Mouse (Mus musculus) bone marrow, adult 2 months (tissue): ENCODE data around the gene Ddhd1. TPM values are rescaled to one million over a fixed set of nuclear protein-coding genes. Genes with fewer than 3 reads are reported as not detected.

Experiments
- H3K27ac ChIP-seq: fragments of 200-500 bp; 2 replicates; pipeline ENCODE4 v1.5.1; 2012; ENCODE audit warnings: low read depth, mild to moderate bottlenecking, control low read depth, inconsistent platforms, low read length; ENCODE audit not compliant: control insufficient read depth, poor library complexity, insufficient read depth
- H3K4me1 ChIP-seq: fragments of 200-500 bp; 2 replicates; pipeline ENCODE4 v1.6.1; 2011; ENCODE audit warnings: low read length; ENCODE audit not compliant: control insufficient read depth, insufficient read depth
- H3K4me3 ChIP-seq: fragments of 200-500 bp; replicated peaks from 2 replicates; pipeline ENCODE3; 2011; ENCODE audit warnings: mild to moderate bottlenecking, low read depth, low read length, control low read depth; ENCODE audit not compliant: control insufficient read depth
- CTCF ChIP-seq: fragments of 200-500 bp; IDR thresholded peaks from 2 replicates; pipeline ENCODE4 v1.5.1; 2011; ENCODE audit warnings: low read length, control low read depth; ENCODE audit not compliant: control insufficient read depth, insufficient read depth
- POLR2A ChIP-seq: fragments of 200-500 bp; IDR thresholded peaks from 2 replicates; pipeline ENCODE4 v1.6.1; 2011; ENCODE audit warnings: low read depth, mild to moderate bottlenecking, control low read depth, low read length, borderline replicate concordance; ENCODE audit not compliant: control insufficient read depth
- WGBS: fragments of 180-500 bp; shearing (Covaris S2); methylation state at CpG from one replicate; pipeline ENCODE4 v1.1.7; 2018; 5-methylcytosine and 5-hydroxymethylcytosine counted together
- polyA plus RNA-seq: library from polyadenylated mRNA; stranded (reverse); fragments of >200 nt; gene quantifications from 2 replicates; pipeline ENCODE4 v1.2.4, GENCODE M21; 2011; ENCODE audit warnings: low replicate concordance; ENCODE audit not compliant: missing spikeins, insufficient read depth, insufficient read length

Ddhd1 gene
- polyA plus RNA-seq, 1 experiment: 18.8 TPM

DNA sequence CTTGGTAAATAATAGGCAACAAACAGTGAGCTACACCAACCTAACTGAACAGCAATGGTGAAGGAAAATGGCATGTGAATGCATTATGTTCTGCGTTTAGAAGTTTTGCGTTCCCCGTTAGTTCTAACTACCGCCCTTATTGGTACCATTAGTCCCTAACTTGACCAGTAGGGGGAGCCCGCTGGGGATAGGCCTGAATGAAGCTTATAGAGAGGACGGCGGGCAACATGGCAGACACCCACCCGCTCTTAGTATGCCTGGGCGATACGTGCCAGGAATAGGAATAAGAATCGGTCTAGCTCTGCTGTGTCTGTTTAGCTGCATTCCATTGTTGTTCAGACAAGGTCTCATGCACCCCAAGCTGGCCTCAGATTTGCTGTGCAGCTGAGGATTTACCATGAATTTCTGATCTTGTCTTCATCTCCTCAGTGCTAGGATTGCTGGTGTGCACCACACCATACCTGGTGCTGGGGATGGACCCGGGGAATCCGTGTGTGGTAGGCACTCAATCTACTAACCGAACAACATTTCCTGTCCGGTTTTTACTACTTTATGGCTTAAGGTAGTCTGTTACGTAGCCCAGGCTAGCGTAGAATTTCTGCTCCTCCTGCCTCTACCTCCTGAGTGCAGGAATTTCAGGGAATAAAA, 106.7 kb downstream of the Ddhd1 start:
- TF ChIP-seq POLR2A (no peak), CTCF (peak; percentile 34; the same call in 1 of the 2 replicates)
- Histone ChIP-seq H3K4me3 (no peak overlapping the region), H3K4me1 (no peaks in the 10 kb centered on the region), H3K27ac (no peak overlapping the region)
- 61% methylated on average over 17 of the region's 17 CpGs for WGBS

DNA sequence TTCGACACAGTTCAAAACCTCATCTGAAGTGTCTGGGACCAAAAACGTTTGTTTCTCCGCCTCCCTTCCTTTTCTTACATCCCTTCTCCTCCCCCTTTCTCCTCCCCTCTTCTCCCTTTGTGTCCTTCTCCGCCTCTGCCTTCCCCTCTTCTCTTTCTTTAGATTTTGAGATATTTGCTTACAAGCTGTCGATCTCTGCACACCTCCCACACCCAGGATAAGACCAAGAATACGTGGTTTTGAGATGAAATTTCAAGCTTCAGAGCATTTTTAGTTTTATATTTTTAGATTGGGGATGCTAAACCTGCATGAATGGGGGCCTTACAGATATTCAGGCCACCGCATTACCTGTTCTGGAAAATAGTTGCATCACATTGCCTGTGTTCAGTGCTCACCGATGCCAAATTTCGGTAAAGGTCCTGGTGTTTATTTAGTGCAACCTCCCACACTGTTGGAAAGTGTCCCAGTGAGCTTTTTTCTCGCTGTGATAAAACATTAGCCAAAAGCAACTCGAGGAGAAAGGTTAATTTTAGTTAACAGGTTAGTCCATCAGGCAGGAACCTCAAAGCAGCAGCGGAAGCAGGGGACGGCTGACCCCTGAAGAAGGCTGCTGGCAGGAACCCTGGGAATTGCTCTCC, 107.8 kb downstream of the Ddhd1 start:
- TF ChIP-seq POLR2A (no peak), CTCF (no peak)
- Histone ChIP-seq H3K4me3 (no peak overlapping the region), H3K4me1 (no peaks in the 10 kb centered on the region), H3K27ac (no peak overlapping the region)
- 73% methylated on average over 13 of the region's 13 CpGs for WGBS

DNA sequence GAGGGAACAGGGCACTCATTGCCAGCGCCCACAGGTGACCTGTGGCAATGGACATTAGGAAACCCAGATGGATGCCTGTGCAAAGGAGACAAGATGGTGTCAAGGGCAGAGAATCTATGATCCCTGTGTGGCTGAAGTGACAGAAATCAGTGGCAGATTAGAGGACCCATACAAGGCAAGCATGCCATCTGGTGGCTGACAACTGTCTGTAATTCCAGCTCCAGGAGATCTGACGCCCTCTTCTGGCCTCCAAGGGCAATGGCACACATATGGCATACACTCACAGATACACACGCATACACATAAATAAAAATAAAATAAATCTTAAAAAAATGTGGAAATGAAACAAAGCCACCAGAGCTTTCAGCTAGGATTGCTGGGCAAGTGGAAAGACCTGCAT, 109.8 kb downstream of the Ddhd1 start:
- Histone ChIP-seq H3K27ac (no peak overlapping the region), H3K4me1 (no peaks in the 10 kb centered on the region), H3K4me3 (no peak overlapping the region)
- TF ChIP-seq CTCF (no peak), POLR2A (no peak)
- 66% methylated on average over 3 of the region's 3 CpGs for WGBS

DNA sequence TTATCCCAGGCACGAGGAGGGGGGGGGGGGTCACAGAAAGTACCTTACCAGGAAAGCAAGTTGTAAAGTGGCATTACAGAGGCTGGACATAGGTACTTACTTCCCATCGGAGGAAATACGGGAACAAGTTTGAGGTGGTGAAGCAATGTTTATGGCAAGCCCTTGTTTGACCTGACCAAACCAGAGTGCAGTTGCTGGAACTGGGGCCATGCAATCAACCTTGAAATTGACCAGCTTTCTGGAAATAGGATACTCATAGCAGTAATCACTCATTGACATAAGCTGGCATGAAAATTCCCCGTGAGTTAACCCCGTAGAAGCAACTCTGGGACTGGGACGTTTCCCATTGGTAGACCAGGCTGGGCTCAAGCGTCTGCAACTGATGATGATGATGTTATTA, 113.0 kb downstream of the Ddhd1 start:
- no peaks in the 10 kb centered on the region for H3K4me1 ChIP-seq
- no peak overlapping the region for H3K27ac ChIP-seq
- H3K4me3 ChIP-seq: no peak overlapping the region
- TF ChIP-seq CTCF: no peak
- 77% methylated on average over 7 of the region's 7 CpGs for WGBS

DNA sequence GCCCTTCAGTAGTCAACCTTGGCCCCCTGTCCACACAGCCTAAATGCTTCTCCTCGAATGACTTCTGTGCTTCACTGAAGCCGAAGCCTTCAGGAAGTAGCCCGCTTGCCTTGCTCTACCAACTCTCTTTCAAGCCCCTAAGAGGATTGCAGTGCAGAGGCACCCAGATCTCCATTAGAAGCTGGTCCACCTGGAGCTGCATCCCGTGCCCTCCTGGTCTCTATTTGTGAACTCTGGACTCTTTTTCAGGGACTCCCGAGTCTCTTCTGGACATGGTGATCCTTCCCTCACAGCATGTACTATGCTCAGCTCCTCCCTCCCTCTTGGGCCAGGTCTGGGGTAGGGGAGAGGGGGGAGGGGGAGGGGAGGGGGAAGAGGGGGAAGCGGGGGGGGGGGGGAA, 113.9 kb downstream of the Ddhd1 start:
- Histone ChIP-seq H3K4me3 (no peak overlapping the region), H3K4me1 (no peaks in the 10 kb centered on the region), H3K27ac (no peak overlapping the region)
- WGBS: 63% methylated on average over 5 of the region's 6 CpGs
- TF ChIP-seq POLR2A (no peak), CTCF (no peak)

DNA sequence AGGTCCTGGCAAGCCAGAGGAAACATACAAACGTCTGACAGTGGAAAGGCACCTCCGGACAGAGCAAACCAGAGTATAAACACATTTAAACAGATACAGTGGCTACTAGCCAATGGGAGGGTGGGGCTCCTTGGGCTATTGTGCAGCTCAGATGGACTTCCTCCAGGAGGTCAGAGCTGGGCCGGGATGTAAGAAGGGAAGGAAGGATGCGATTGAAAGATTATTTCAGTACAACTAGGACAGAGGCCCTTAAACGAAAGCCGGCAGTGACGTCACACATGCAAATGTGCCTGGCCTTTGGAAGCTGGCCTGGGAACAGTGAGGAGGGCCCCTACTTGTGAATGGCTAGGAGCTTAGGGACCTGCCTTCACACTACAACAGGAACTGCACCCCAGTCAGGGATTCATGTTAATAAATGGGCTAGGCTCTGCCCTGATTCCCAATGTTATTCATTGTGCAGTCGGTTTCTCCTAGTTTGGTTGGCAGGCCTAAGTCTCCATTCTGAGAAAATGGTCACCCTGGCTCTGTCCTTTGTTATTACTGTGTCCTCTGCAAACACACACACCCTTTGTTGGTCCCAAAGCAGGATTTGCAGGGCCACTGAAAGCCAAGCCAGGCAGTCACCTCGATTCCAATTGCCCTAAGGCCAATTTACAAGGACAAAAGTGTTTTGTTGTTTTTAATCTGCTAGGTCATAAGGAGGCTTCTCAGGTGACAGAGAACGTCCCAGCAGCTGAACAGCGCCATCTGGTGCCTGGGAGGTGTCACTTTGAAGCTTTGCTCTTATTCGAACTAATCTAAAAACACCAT, 118.1 kb downstream of the Ddhd1 start:
- no peak overlapping the region for H3K27ac ChIP-seq
- TF ChIP-seq CTCF (peak; percentile 33; the same call in 1 of the 2 replicates), POLR2A (no peak)
- no peaks in the 10 kb centered on the region for H3K4me1 ChIP-seq
- 41% methylated on average over 12 of the region's 12 CpGs for WGBS
- no peak overlapping the region for H3K4me3 ChIP-seq

Other genes with a start within 250 kb of the Ddhd1 start
- 4.9 and 19.3 TPM in 2 replicates for gene Fermt2, start 128.0 kb downstream of the Ddhd1 start, polyA plus RNA-seq